Mouse (Mus musculus) embryonic facial prominence, embryonic 14.5 days (tissue): Measurements from ENCODE around the gene Cxcl10. TPM values are rescaled to one million over a fixed set of nuclear protein-coding genes. Genes with fewer than 3 reads are reported as not detected.

Experiments used
- ATAC-seq: fragments of 200-750 bp; cut with Nextera tagmentation; 2 replicates; pipeline ENCODE4 v1.8.0; 2017; ENCODE audit warnings: low read depth, moderate number of reproducible peaks, moderate TSS enrichment
- DNase-seq: peaks from one replicate; pipeline ENCODE4 v3.0.0-alpha.2; 2015; ENCODE audit warnings: low spot score
- H3K27ac ChIP-seq: fragments of 300-500 bp; sonication (generic); replicated peaks from 2 replicates; pipeline ENCODE4 v1.5.1; 2014; ENCODE audit warnings: low read depth, mild to moderate bottlenecking, low read length, moderate library complexity
- H3K27me3 ChIP-seq: fragments of 300-500 bp; sonication (generic); replicated peaks from 2 replicates; pipeline ENCODE4 v1.6.1; 2014; ENCODE audit warnings: low read length; ENCODE audit not compliant: control insufficient read depth, insufficient read depth
- H3K36me3 ChIP-seq: fragments of 300-500 bp; sonication (generic); 2 replicates; pipeline ENCODE4 v1.6.1; 2014; ENCODE audit warnings: low read length, mixed read lengths; ENCODE audit not compliant: control insufficient read depth, insufficient read depth
- H3K4me1 ChIP-seq: fragments of 300-500 bp; sonication (generic); 2 replicates; pipeline ENCODE4 v1.6.1; 2014; ENCODE audit warnings: antibody characterized with exemption, low read length; ENCODE audit not compliant: control insufficient read depth, insufficient read depth
- H3K4me2 ChIP-seq: fragments of 300-500 bp; sonication (generic); 2 replicates; pipeline ENCODE4 v1.6.1; 2014; ENCODE audit warnings: low read depth, mild to moderate bottlenecking, low read length, moderate library complexity, mixed read lengths
- H3K4me3 ChIP-seq: fragments of 300-500 bp; sonication (generic); 2 replicates; pipeline ENCODE4 v1.5.1; 2014; ENCODE audit warnings: low read depth, mild to moderate bottlenecking, low read length
- H3K9ac ChIP-seq: fragments of 300-500 bp; sonication (generic); 2 replicates; pipeline ENCODE4 v1.6.1; 2014; ENCODE audit warnings: low read depth, mild to moderate bottlenecking, low read length, moderate library complexity, mixed read lengths
- H3K9me3 ChIP-seq: fragments of 300-500 bp; sonication (generic); 2 replicates; pipeline ENCODE4 v1.6.1; 2016; ENCODE audit warnings: low read length; ENCODE audit not compliant: control insufficient read depth
- WGBS: fragments of 180-500 bp; shearing (Covaris S2); extraction: QIAGEN DNeasy Blood & Tissue Kit; methylation state at CpG from one replicate; pipeline ENCODE4 v1.1.7; 2014; 5-methylcytosine and 5-hydroxymethylcytosine counted together
- polyA plus RNA-seq: library from polyadenylated mRNA; unstranded; fragments of >200 nt; fragmentation: Nextera tagmentation; extraction: Ambion mirVana; gene quantifications from 2 replicates; pipeline ENCODE4 v1.2.1, GENCODE M21; 2014

The Cxcl10 gene
- polyA plus RNA-seq, 1 experiment from 2014 or later = 1.9 TPM

DNA sequence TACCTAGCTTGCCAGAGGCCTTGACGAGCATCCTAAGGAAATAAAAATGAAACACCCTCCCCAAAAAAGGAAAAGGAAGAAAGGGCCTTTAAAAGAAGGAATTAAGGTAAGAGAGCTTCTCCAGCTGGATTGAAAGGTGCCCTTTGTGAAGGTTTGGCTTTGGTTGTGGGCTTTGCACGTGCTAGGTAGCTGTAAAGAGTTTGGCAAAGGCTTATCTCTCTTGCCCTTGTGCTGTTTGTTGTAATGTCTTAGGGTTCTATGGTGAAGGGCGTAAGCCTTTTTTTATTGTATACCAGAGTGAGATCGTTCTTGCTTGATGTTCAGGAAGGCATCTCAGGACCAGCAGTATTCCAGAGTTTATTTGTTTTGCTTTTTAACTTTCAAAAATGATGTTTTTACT is 8.1 kb downstream of the Cxcl10 start:
- Histone ChIP-seq H3K9ac (no peak overlapping the region), H3K4me1 (no peaks in the 10 kb centered on the region), H3K36me3 (no peaks in the 10 kb centered on the region), H3K9me3 (no peaks in the 10 kb centered on the region), H3K4me2 (no peak overlapping the region), H3K4me3 (no peak overlapping the region), H3K27me3 (no peaks in the 10 kb centered on the region), H3K27ac (no peak overlapping the region)
- DNase-seq (no peak), ATAC-seq (no peak)
- 78% methylated on average over 4 of the region's 4 CpGs for WGBS

- no peak overlapping the region for H3K4me3 ChIP-seq
- no peaks in the 10 kb centered on the region for H3K27me3 ChIP-seq
- H3K27ac ChIP-seq = no peak overlapping the region
- no peak overlapping the region for H3K4me2 ChIP-seq
- 73% methylated on average over 3 of the region's 3 CpGs for WGBS
- DNase-seq (no peak), ATAC-seq (no peak)
- no peak overlapping the region for H3K9ac ChIP-seq
- H3K9me3 ChIP-seq = no peaks in the 10 kb centered on the region
- H3K4me1 ChIP-seq = no peaks in the 10 kb centered on the region
- H3K36me3 ChIP-seq = no peaks in the 10 kb centered on the region
These were observed 11.9 kb downstream of the Cxcl10 start for GRCm38 (mm10) chr5:92336743-92337142.

GRCm38 (mm10) chr5:92332359-92332840 is 16.3 kb downstream of the Cxcl10 start:
- Histone ChIP-seq H3K4me1 (no peaks in the 10 kb centered on the region), H3K36me3 (no peaks in the 10 kb centered on the region), H3K4me3 (no peak overlapping the region), H3K27me3 (no peaks in the 10 kb centered on the region), H3K9me3 (no peaks in the 10 kb centered on the region), H3K4me2 (peak overlapping the region; percentile 10; the same call in 1 of the 2 replicates), H3K9ac (no peak overlapping the region), H3K27ac (peak overlapping the region; percentile 47)
- ATAC-seq (peak; percentile 63; the same call in 1 of the 2 replicates), DNase-seq (peak; percentile 94)
- 51% methylated on average over 9 of the region's 9 CpGs for WGBS

DNA sequence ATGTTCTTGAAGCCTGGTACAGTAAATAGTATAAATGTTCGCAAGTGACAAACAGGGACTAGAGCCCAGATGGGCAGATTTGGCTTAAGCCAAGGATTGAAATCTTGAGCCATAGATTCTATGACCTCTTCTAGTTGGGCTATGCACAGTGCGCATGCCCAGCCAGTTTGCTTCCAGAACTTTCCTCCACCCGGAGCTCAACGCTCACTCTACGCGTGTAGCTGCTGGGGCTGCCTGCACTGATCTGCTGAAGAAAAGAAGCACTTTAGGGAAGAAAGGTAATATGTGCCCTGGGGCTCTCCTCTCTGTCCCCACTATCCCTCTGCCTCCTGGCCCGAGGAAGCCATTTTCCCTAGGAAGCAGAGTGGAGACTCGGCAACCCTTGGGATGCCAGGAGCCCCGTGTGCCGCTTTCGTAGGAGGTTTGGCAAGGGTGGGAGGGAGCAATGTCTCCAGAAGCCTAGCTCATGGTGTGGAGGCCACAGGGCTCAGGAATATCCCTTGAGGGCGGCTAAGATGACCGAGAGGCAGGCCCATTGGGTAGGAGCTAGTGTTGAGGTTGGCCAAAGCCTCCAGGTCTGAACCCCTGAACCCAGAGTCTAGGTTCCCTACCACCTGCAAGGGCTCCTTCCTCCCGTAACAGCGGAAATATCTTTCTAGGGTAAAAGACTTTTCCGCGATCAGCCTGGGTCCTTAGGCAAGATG is 16.9 kb downstream of the Cxcl10 start, which contains the start of gene Art3:
Art3 (plus strand) TSS at position 193 of the 704 bp plus-strand sequence.
- Histone ChIP-seq H3K27me3 (no peaks in the 10 kb centered on the region), H3K4me2 (peak within 1 kb of the TSS; percentile 10; the same call in 1 of the 2 replicates), H3K9me3 (no peaks in the 10 kb centered on the region), H3K27ac (peak within 1 kb of the TSS; percentile 47), H3K4me3 (no peak within 1 kb of the TSS), H3K36me3 (no peaks in the 10 kb centered on the region), H3K9ac (no peak within 1 kb of the TSS), H3K4me1 (no peaks in the 10 kb centered on the region)
- ATAC-seq (no peak), DNase-seq (no peak)
- 88% methylated on average over 17 of the region's 17 CpGs for WGBS

DNA sequence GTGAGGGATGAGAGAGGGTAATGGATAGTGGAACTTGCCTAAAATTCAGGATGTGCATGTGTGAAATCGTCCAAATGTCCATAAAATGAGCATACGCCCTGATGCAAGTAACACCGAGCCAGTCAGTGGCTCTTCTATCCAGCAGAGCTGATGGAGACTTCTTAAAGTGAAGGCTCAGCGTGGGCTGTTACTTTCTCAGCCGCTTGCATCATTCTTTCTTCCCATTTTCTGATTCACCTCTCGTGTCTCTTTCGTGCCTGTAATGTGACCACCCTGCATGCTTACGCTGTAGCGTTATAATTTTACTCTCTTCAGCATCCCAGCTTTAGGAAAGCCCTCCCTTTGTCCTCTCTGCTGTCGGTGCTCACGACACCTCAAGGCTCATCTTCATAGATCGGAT is 17.6 kb downstream of the Cxcl10 start:
- no peak for DNase-seq
- Histone ChIP-seq H3K27me3 (no peaks in the 10 kb centered on the region), H3K9ac (no peak overlapping the region), H3K36me3 (no peaks in the 10 kb centered on the region), H3K4me1 (no peaks in the 10 kb centered on the region), H3K9me3 (no peaks in the 10 kb centered on the region), H3K4me3 (no peak overlapping the region), H3K27ac (no peak overlapping the region), H3K4me2 (no peak overlapping the region)
- WGBS = 87% methylated on average over 12 of the region's 12 CpGs
- no peak for ATAC-seq

DNA sequence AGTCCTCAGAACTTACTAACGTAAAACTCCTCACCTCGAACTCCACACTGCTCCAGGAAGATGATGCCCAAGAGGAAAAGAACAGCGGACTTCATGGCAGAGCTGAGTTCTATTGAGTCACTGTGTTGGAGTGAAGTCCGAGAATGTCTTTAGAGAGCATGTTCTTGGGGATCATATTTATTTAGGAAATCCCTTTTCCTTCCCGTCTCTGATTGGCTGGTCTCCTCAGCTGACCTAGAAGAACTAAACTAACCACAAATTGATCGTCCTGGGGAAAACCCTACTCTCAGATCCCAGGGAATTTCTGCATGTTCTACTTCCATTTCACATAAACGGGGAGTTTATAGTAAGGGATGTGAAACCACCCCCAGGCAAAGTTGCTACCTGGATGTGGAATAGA is 20.8 kb downstream of the Cxcl10 start, which contains the start of gene Cxcl9:
Cxcl9 (minus strand) TSS at position 151 of the 400 bp plus-strand sequence.
- 79% methylated on average over 7 of the region's 7 CpGs for WGBS
- H3K36me3 ChIP-seq = no peaks in the 10 kb centered on the region
- no peak within 1 kb of the TSS for H3K9ac ChIP-seq
- no peak within 1 kb of the TSS for H3K4me2 ChIP-seq
- no peak within 1 kb of the TSS for H3K27ac ChIP-seq
- ATAC-seq (no peak), DNase-seq (no peak)
- no peaks in the 10 kb centered on the region for H3K9me3 ChIP-seq
- H3K27me3 ChIP-seq = no peaks in the 10 kb centered on the region
- no peaks in the 10 kb centered on the region for H3K4me1 ChIP-seq
- H3K4me3 ChIP-seq = no peak within 1 kb of the TSS

GRCm38 (mm10) chr5:92327367-92327766 is 21.3 kb downstream of the Cxcl10 start:
- Histone ChIP-seq H3K27me3 (no peaks in the 10 kb centered on the region), H3K4me3 (no peak overlapping the region), H3K4me1 (no peaks in the 10 kb centered on the region), H3K9me3 (no peaks in the 10 kb centered on the region), H3K4me2 (no peak overlapping the region), H3K27ac (no peak overlapping the region), H3K36me3 (no peaks in the 10 kb centered on the region), H3K9ac (no peak overlapping the region)
- ATAC-seq (no peak), DNase-seq (no peak)
- WGBS = 76% methylated on average over 6 of the region's 6 CpGs

GRCm38 (mm10) chr5:92323264-92323663 is 25.4 kb downstream of the Cxcl10 start:
- ATAC-seq (peak; percentile 70; the same call in 1 of the 2 replicates), DNase-seq (peak; percentile 86)
- Histone ChIP-seq H3K9me3 (no peaks in the 10 kb centered on the region), H3K4me1 (no peaks in the 10 kb centered on the region), H3K36me3 (no peaks in the 10 kb centered on the region), H3K27me3 (no peaks in the 10 kb centered on the region), H3K9ac (no peak overlapping the region), H3K4me2 (no peak overlapping the region), H3K27ac (no peak overlapping the region), H3K4me3 (no peak overlapping the region)
- WGBS = 59% methylated on average over 5 of the region's 5 CpGs

DNA sequence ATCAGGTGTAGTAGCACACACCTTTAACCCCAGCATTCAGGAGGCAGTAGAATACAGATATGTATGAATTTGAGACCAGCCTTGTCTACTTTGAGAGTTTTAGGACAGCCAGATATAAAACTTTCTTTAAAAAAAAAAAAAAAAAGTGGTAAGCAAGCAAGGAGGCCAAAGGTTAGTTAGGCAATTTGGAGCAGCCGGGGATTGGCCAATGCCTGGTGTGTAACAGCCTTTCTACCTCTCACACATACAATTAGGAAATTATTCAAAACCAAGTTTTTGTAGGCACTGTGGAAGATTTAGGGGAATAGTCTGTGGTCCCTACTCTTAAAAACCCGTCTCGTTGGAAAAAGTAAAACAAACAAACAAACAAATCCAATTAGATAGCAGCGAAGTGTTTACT is 26.1 kb downstream of the Cxcl10 start:
- Histone ChIP-seq H3K36me3 (no peaks in the 10 kb centered on the region), H3K9ac (no peak overlapping the region), H3K4me1 (no peaks in the 10 kb centered on the region), H3K9me3 (no peaks in the 10 kb centered on the region), H3K27me3 (no peaks in the 10 kb centered on the region), H3K4me2 (no peak overlapping the region), H3K27ac (no peak overlapping the region), H3K4me3 (no peak overlapping the region)
- DNase-seq (no peak), ATAC-seq (no peak)
- WGBS = 79% methylated on average over 4 of the region's 4 CpGs
